Mouse (Mus musculus) lung, adult 18-20 months (tissue): ENCODE measurements around the gene Gm10642.
A peak's percentile ranks its signal among the peaks of the same experiment; 100 is the strongest.

ENCODE experiments used
- DNase-seq, 2 experiments: peaks; one replicate each; pipeline ENCODE4 v3.0.0; 2022; ENCODE audit warnings: mixed read lengths in 2 of 2

Gm10642 gene

DNA sequence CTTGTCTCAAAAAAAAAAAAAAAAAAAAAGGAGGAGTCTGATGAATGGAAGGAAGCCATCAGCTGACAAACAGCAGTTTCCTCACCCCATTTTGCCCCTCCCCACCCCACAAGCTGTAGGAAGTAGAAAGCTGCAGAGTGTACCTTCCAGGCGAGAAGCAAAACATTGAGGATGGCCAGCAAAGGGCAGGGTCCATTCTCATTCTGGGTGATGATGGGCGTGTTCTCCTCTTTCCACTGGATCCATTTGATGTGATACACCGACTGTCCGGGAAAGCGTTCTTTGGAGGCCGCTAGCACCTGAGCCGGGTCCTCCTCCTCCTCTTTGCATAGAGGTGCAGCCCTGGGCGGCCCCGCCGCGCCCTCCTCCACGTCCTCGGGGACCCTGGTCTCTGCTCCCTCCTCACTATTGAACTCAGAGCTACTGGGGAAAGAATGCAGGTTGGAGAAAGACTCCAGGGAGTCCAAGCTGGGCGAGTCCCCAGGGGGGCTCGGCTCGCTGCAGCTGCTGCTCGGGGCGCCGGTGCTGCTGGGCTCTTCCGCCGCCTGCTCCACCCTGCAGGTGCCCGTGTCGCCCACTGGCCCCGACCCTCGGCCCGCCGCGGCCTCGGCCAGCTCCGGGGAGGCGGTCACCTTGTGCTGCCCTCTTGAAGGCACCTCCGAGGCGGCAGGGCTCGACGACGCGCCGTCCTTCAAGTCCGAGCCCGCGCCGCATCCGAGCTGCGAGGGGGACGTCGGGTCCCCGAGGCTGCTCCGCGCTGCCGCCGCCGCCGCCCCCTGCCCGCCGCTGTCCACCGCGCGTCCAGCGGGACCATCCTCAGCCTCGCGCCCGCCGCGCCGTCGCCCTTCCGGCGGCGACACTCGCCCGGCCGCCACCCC, at the start of gene Gm10642:
Gm10642 (plus strand) TSS at position 122 of the 878 bp plus-strand sequence.
- DNase-seq = peak; percentile 70 to 73

- DNase-seq = no peak
Observed at GRCm38 (mm10) chr9:70611026-70611673, 44.9 kb upstream of the Gm10642 start.

GRCm38 (mm10) chr9:70629711-70630110, 26.3 kb upstream of the Gm10642 start:
- peak in 1 of 2 experiments; percentile 18 for DNase-seq

DNA sequence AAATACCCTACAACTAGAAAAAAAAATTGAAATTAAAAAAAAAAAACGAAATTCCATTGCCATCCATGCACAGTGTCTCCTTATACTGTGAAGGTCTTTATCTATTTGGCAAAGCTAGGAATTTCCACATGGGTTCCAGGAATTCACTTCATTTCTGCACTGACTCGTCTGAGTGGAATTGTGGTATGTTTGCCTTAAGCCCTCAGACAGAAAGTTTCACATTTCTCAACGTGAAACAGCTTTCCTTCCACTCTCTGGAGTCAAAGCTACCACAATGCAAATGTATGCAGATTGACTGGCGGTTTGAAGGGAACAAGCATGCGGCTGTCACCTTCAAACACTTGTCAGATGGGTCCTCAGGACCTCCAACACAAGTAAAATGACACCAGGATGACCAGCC, 24.4 kb upstream of the Gm10642 start:
- peak in 1 of 2 experiments; percentile 14 for DNase-seq

GRCm38 (mm10) chr9:70636748-70637147, 19.3 kb upstream of the Gm10642 start:
- DNase-seq = no peak

DNA sequence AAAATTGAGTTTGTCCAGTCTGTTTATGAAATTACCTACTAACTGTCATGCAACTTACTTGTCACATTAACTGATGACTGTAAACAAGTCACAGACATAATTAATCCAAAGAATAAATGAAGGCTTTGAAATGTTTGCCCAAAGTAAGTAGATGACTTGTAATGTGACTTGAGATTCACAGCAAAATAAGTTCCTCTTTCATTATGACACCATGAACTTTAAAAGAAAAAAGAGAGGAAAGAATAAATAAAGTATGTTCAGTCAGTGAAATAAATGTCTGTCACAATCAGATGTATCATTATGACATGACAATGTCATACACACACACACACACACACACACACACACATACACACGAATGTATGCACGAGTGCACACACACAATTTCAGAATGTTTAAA, 5.8 kb upstream of the Gm10642 start:
- DNase-seq = no peak

- no peak for DNase-seq
Observed at GRCm38 (mm10) chr9:70650994-70651393, 5.1 kb upstream of the Gm10642 start.

DNA sequence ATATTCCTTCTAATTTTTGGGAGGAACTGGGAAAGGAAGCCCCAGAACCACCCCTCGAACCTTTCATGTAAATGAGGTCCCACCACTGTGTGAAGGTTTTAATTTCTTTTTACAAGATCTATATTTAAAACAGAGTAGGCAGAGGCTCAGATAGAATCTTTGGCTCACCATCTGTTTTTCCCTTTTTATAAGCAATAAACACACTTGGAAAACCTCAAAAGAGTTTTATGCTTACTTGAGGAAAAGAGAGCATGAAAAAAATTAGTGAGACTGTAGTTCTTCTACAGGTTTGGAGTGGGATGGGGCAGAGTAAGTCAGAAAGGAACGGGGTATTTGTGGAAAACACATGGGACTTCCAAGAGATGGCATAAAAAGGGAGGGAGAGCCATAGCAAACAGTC, 3.8 kb upstream of the Gm10642 start:
- DNase-seq = no peak

GRCm38 (mm10) chr9:70653875-70654274, 2.2 kb upstream of the Gm10642 start:
- DNase-seq = no peak

GRCm38 (mm10) chr9:70654496-70654895, 1.6 kb upstream of the Gm10642 start:
- DNase-seq = no peak

GRCm38 (mm10) chr9:70655764-70656129, 304 bp upstream of the Gm10642 start:
- DNase-seq = no peak

DNA sequence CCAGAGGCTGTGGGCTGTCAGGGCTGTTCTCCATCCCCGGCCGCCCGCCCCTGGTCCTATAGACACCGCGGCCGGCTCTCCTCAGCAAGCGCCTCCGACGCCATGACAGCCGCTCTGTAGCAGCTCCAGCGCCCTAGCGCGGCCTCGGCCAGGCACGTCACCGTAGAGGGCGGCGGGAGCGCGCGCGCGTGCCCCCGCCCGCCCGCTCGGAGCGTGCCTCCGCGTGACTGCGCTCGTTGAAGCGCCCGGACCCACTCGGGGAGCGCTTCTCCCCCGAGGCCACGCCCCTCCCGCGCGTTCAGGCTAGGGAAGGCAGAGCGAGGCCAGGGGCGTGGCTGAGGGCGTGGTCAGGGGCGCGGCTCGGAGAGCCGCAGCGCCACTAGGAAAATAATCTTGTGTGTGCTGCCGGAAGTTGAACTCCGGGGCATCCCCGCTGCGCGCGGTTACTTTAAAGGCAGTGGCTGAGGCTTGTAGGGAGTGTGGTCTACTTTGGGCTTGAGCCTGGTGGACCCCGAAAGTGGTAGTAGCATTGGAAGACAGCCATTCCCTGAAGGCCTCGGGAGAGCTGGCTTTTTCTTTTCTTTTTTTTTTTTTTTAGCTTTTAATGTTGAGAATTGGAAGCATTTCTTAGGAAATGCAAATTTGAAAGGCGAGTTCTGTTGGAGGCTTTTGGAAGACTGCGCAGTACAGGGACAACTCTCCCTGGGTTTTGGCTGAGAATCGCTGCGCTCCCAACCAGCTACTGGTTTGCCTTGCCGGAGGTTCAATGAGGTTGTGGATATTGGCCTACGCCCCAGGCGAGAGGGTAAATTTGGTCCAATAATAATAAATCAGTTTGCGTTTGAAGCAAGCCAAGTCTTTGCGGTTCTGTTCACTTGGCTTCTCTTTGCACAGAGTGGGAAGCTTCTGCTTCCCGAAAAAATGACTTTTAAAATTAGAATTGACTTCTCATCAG, 1.2 kb downstream of the Gm10642 start, which contains the start of gene Mindy2:
Mindy2 (minus strand) TSS at position 162 of the 955 bp plus-strand sequence.
- peak; percentile 97 to 99 for DNase-seq

DNA sequence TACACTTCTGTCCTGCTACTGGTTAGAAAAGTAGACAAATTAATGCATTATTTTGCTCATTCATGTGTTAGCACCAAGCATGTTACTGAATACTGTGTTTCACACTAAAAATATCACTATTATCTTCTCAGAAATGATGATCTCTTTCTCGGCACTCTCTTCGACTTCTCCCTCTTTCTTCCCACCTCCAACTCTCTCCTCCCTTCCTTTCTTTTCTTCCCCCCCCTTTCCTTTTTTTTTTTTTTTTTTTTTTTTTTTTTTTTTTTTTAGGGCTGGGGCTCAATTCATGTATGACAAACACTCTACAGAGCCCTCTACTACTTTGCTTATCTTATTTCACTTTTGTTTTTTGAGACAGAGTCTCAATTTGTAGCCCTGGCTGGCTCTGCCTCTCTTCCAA, 2.2 kb downstream of the Gm10642 start:
- no peak for DNase-seq

DNA sequence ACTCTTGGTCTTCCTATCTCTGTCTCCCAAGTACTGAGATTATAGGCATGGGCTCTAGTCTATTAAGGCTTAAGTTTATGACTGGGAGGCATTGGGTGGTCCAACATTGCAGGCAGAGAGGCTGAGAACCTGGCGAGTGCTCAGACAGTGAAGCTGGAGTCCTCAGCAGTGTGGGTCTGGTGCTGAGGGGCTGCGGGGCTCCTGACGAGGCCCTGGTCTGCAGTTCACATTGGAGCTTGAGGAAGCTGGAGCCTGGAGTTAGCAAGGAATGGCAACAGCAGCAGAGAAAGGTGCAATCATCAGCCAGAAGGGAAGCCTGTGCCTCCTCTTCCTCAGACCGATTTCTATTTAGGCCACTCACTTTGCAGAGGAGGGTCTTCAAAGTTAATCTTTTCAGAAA, 8.8 kb downstream of the Gm10642 start:
- DNase-seq = no peak

DNA sequence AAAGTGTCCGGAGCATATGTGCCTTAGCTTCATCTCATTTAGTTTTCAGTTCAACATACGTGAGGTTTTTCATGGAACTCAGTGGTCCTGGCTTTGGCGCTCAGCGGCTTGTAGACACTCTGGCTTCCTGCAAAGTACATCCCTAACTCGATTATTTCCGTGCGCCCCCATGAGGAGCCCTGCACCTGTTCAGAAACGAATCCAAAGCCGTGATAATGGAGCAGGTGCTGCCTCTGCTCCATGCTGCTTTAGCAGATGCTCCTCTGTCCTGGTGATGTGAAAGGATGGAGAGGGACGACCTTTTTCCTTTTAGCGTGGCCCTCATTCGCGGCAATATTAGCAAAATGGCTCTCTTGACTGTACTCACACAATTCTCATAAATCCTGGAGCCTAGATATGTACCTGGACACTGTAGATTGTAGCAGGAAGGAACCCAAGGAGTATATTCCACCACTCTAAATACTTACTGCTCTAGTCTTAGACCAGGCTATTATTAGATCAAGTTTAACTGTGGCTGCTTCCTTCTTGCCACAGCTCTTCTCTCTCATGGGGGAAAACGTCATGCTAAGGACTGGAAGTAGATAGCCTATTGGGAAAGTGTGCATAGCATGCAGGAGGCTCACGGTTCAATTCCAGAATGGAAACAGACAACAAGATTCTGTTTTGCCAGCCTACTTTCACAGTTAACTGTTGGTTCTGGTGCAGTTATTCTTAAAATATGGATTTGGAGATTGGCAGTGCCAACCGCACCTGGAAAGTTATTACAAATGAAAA, 9.5 kb downstream of the Gm10642 start:
- no peak for DNase-seq

DNA sequence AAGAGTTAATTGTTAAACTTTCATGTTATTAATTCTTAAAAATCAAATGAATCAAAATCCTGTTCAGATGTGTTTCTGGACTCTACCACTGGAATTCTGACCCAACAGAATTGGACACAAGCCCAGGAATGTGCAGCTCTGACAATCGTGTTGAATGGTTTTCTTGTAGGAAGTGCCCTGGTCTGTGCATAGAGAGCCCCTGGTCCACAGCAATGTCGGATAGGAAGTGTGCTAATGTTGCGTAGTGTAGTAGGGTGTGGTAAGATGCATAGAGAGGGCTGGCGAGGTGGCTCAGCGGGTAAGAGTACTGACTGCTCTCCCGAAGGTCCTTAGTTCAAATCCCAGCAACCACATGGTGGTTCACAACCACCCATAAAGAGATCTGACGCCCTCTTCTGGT, 10.8 kb downstream of the Gm10642 start:
- DNase-seq = no peak

DNA sequence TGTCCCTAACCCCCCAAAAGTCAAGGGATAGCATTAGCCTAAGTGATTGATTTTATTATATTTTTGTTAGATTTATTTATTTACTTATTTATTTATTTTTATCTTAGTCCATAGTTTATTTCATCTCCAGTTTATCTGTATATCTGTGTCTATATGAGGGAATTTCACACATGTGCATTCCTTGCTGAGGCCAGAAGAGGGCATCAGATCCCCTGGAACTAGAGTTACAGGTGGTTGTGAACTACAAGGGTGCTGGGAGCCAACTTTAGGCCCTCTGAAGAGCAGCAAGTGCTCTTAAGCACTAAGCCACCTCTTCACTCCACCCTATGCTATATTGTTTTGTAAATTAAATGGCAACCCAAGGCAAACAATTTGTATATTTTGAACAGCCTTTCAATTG, 12.0 kb downstream of the Gm10642 start:
- DNase-seq = no peak

- no peak for DNase-seq
Observed at GRCm38 (mm10) chr9:70669197-70669596, 13.1 kb downstream of the Gm10642 start.

GRCm38 (mm10) chr9:70670381-70670780, 14.3 kb downstream of the Gm10642 start:
- no peak for DNase-seq

- DNase-seq = no peak
Observed at GRCm38 (mm10) chr9:70671278-70671677, 15.2 kb downstream of the Gm10642 start.

- peak; percentile 17 to 47 for DNase-seq
Observed at GRCm38 (mm10) chr9:70671772-70672579, 15.9 kb downstream of the Gm10642 start.
